Mouse (Mus musculus): ENCODE data around the gene Crnkl1.

Crnkl1 gene

DNA sequence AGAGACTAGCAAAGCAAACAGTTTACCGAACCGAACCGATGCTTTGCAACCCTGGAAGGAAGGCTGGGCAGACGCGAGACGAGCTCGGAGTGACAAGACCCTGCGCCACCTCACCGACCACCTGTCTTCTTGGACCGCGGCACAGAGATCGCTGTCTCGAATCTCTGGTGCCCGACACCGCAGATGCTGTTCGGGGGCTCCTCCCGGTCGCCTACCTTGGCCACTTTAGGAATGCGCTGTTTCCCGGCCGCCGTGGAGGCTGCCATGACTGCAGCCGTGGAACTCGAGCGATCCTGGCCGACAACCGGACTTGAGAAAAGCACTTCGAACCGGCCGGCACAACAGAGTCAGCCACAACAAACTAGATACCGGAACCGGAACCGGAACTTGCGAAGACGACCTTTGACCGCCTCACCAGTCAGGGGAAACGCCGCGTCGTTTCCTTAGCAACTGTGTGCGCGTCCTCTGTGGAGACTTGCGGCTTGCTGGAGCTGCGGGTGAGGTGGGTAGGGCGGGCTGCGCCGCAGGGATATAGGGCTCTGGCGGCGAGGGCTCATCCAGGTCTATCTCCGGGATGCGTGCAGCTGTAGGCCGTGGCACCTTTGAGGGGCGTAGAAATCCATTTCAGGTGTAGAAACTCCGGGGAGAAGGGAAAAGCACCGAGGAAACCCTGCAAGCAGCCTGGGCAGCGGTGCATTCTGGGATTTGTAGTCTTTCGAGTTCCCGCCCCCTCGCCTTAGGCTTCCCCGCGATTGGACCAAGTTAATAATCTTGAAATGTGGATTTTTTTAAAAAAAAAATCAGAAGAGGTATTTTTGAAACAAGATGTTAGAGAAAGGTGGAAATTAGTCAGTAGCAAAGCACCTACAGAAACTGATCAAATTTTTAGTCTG lies at the start of gene Crnkl1, which contains the start of gene Cfap61:
Gene Crnkl1, minus strand, starts transcription at position 676 of the 893 bp plus-strand sequence.
Gene Cfap61, plus strand, starts transcription at position 446 of the 893 bp plus-strand sequence.
- peak; percentile 90 to 94 for DNase-seq (ENCODE audit: low spot score in 2 of 2)

DNA sequence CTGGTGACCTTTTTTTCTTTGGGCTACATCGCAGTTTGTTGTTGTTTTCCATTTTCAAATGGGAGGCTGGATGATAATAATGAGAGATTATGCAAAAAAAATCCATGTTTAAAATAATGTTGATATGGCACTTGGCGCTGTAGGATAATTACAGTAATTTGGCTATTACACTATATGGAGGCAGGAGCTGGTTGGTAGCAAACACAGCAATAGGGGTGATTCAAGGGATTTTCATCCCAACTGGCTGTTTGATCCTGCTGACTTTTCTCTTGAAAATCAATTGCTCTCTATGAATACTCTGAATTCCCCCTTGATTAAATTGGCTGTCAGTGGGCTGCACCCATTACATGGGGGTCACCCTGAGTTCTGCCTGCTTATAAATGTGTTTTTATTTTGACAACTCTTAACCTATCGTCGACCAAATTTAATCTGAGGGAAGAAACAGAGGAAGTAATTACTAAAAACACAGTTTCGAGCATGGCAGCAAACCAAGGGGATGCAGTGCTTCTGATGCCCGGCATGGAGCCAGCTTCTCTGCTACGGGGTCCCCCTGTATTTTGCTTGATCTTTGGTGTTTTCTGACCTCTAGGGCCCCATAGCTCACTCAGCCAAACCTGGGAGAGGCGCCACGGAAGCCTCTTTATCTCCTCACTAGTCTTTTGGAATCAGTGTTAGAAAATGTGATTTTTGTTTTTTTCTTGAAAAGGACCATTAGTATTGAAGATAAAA lies 47.7 kb upstream of the Crnkl1 start:
- no peak for DNase-seq (ENCODE audit: low spot score in 2 of 2)

DNA sequence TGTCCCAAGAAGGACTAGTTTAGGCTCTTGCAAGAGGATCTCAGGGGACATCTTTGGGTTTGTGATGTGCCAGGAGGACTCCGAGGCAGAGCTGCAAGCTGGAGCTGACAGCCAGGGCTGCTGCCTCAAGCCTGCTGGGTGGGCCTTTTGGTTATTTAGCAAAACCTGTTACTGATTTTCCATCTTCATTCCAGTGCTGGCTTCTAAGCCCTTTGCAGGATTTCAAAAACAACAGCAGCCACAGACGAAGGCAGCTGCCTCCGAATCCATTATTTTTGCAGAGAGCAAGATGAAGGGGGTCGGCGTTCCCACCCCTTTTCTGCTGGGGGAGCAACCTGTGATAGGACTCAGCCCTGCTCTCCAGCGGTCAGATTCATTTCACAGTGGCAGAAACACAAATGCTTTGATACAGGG lies 46.9 kb upstream of the Crnkl1 start:
- DNase-seq (ENCODE audit: low spot score in 2 of 2), result no peak

DNA sequence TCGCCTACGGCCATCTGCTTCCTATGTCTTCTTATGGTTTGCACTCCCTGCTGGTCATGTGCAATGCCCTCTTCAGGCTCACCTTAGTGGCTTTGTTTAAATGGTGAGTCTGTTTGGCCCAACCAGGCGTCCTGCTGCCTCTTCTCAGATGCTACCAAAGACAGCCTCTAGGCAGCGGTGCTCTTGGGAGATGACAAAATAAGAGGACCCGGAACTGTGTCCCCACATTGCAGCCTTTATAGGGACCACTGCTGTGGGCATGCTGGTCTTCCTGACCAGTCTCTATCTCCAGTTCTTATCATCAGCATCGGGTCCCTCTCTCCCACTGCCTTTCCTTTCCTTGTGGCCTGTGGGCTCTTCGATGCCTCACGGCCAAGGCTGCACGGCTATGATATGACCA lies 46.1 kb upstream of the Crnkl1 start:
- no peak for DNase-seq (ENCODE audit: low spot score in 2 of 2)

DNA sequence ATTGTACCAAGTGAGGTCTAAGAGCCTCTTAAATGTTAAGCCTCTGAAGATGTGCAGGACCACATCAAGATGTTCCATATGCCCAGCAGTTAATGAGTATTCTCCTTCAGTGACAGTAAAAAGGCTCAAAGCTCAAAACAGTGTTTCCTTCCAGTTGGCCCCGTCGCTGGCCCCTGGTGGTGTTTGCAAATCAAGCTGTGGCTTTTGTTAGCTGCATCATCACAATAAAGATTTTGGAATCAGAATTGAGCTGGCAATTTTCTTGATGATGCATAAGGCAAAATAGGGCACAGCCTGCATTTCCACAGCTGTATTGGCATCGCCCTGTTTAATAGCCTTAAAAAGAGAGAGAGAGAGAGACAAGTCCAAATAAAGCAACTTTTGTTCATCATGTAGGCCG lies 44.8 kb upstream of the Crnkl1 start:
- no peak for DNase-seq (ENCODE audit: low spot score in 2 of 2)

DNA sequence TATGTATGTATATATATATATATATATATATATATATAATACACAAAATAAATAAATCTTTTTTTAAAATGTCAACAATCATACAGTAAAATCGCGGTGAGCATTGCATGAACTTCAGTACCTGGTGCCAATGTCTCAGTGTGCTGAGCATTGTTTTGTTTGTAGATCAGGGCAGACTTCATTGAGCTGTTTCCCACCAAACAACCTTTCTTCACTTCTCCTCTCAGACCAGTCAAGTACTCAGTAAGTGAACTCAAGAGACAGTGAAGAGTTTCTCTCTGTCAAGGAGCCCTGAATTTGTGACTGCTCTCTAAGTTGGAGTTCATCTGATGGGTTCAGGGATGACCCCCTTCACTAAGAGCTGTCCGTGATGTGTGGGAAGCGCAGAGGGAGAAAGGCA lies 37.8 kb upstream of the Crnkl1 start:
- no peak for DNase-seq (ENCODE audit: low spot score in 2 of 2)

DNA sequence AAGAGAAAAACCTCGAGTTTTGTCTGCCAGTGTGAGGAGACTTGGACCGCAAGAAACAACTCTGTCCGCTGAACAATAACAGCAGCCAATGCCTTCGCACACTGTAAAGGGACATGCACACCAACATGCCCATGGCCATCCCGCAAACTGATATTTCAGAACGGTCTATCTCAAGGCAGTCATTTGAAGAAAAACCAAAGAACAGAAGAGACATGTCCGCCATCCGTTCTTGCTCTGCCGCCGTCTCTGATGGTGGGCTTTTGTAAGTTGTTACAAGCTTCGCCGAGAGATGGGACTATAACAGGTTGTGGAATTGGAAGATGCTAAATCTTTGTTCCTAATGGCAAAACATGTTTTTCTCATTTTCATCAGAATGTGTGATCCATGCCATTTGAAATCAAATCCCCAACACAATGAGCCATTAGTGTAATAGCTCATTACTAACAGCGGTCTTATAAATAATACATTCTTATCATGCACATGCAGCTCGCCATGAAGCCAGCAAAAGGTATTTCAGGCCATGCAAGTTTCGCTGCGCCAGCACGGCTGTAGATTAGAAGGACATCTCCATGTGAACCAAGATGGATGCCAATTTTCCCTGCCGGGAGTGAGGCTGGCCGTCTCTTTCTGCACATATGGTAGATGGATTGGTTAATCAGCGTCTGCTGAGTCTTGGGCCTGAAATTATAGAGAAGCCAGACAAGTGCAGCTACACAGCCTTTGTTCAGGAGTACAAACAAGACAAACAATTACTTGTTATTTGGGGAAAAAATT lies 36.6 kb upstream of the Crnkl1 start:
- no peak for DNase-seq (ENCODE audit: low spot score in 2 of 2)

DNA sequence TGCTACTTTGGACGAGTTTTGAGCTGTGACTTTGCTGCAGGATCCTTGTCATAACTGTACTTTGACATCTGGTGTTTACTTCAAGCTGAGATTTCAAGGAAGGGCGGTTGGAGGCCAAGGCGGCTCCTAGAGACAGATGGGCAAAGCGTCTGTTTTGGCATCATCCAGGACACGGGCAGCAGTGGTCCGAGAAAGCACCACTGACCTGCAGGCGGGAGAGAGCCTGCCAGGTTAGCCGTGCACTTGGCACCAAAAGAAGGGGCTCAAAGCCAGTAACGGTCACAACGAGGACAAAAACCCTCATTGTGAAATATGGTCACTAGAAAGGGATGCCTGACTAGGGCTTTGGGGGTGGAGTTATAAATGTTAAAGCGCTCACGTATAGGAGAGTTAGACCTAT lies 35.9 kb upstream of the Crnkl1 start:
- DNase-seq (ENCODE audit: low spot score in 2 of 2), result no peak

DNA sequence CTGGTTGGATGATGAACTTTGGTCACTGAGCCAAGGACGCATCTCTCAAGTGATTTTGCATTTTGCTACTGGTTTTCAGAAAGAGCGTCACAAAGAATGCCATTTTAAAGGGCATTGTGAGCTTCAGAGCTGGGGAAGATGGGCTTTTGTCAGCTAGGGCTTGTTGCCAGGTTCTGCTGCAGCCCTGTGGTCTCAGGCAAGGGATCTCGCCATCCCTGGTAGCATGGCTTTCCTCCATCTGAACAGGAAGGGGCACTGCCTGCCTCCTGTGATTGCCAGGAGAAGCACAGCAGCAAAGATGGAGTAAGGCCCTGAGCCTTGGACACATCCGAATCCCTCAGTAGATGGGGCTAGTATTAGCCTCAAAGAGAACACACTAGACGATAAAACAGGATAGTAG lies 27.0 kb upstream of the Crnkl1 start:
- no peak for DNase-seq (ENCODE audit: low spot score in 2 of 2)

DNA sequence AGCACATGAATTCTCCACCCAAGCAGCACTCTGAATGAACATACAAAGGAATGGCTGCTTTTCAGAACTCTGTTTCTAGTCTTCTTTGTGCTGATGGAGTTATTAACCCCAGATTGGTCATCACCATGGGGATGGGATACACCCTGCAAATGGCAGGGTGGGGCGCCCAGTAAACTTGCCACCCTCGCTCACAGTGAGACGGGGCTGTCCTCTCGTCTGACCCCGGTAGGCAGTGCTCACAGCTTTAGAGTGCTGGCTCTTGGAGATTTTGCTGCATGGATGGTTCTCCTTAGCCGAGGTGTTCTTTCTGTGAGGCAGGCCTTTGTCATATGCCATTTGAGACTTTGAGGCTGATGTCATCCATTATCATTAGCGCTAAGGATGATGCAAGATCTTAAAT lies 23.7 kb upstream of the Crnkl1 start:
- no peak for DNase-seq (ENCODE audit: low spot score in 2 of 2)

DNA sequence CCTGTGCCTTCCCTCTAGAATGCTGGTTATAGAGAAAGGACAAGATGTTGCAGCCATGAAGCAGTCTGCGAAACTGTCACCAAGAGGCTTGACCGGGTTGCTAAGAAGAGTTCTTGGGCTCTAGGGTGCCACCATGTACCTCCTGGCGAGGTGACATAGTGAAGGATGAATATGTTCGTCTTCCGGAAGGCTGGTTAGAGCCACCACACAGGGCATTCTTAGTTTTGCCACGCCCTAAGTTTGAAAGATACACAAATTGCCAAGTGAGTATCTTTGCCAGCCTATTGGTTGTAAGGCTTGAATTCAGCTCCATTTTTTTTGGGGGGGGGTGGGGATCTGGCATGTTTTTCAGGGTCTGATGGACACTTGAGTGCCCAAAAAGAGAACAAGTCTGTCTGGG lies 23.3 kb upstream of the Crnkl1 start:
- DNase-seq (ENCODE audit: low spot score in 2 of 2), result no peak

DNA sequence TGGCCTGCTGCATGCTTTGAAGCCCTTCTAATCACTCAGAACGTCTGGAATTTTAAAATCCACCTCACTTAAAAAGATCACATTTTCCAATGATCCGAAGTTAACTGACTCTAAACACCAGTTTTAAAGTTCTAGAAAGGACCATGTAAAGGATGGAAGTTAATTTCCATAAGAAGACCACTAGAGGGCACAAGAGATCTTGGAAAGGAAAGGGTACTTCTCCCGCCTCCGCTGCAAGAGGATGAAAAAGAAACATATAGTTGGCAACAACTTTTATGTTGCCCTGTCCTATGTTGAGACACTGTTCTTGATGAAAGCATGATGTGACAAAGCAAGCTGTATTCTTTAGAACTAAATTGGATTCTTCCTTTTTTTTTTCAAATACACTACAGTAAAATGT lies 22.6 kb upstream of the Crnkl1 start:
- DNase-seq (ENCODE audit: low spot score in 2 of 2), result no peak

DNA sequence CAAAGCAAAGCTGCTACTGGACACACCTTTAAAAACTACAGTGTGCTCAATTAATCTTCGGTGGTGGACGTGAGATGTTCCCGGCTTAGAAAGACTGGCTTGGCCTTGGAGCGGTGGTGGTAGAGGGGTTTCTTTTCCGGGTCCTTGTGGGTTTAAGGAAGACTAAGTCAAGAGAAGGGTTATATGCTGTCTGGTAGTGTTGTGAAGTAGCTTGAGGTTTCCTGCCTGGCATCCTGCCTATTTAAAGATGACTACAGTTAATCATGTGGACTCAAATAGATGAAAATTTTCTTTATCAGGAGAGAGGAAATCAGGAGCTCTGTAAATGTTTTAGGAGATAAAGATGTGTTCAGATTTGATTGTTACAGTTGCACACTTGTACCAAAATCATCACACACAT lies 21.5 kb upstream of the Crnkl1 start:
- DNase-seq (ENCODE audit: low spot score in 2 of 2), result no peak

DNA sequence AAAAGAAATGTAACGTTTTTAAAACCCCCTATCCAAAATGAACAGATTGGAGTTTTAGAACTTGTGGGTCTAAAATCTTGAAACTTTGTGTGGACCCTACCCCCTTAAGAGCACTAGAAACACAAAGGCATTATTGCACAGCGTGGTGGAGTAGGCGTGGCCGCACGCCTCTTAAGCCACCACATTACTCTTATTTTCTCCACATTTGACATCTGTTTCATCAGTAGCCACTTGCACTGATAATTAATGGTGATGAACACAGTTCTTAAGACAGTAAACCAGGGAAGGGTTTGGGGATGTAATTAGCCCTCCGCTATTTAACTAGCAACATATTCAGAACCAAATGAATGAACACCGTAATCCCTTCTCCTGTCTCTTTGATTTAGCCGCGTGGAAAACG lies 21.0 kb upstream of the Crnkl1 start:
- no peak for DNase-seq (ENCODE audit: low spot score in 2 of 2)

DNA sequence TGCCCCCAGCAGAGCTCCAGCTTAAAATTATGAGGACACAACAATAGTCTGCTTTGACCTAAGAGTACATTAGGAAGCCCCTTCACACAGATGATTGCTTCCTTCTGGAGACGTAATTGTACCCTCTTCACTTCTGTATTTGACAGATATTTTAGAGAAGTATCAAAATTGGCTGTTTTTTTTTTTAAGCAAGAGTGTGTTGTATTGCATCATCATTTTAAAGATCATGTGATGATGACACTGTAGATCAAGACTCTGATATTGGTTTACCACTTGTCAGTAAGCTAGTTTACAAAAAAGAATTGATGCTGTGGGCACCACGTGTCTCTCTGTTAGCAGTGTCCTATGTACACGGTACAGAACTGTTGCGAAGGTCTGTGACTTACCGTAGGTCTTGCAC lies 17.9 kb upstream of the Crnkl1 start:
- no peak for DNase-seq (ENCODE audit: low spot score in 2 of 2)

DNA sequence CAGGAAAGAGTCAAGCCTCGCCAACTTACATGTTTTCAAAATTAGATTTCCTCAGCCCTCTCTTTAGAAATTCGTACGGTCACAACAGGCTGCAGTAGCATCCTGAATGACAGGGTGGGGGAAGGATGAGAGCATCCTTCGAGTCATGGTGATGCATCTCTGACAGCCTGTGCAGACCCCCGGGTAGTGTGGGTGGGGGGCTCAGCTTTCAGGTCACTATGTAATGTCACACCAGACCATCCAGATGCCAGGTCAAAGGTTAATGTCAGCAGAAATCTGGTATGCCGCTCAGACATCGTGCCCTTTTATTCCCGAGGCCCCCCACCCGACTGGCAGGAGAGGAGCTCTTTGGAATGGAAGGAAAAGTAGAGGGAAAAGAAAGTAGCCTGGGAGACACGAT lies 15.4 kb upstream of the Crnkl1 start:
- DNase-seq (ENCODE audit: low spot score in 2 of 2), result no peak

DNA sequence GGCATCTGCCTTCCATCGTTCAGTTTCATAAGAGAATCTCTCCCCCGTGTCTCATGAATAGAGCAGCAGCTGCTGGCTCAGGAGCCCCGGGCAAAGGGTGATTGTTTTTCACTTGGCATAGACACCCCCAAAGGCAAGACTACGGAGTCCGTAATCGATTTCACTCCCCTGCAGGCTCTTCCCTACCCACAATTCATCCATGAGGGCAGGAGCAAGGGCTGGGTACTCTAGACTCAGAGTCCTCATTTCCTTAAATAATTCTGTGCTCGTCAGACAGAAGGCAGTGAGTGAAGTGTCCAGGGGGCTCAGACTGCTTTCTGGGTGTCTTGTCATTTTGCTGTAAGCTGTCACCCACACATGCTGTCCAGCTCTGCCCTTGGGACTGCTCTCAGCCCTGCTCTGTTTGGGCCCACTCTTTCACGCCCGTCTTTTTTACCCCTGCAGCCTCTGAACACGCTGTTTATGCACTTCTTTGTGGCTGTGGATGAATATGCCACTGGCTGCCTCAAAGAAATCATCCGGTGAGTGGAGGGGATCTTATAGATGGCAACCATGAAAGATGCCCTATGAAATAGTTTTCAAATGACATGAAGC lies 14.8 kb upstream of the Crnkl1 start:
- DNase-seq (ENCODE audit: low spot score in 2 of 2), result no peak

DNA sequence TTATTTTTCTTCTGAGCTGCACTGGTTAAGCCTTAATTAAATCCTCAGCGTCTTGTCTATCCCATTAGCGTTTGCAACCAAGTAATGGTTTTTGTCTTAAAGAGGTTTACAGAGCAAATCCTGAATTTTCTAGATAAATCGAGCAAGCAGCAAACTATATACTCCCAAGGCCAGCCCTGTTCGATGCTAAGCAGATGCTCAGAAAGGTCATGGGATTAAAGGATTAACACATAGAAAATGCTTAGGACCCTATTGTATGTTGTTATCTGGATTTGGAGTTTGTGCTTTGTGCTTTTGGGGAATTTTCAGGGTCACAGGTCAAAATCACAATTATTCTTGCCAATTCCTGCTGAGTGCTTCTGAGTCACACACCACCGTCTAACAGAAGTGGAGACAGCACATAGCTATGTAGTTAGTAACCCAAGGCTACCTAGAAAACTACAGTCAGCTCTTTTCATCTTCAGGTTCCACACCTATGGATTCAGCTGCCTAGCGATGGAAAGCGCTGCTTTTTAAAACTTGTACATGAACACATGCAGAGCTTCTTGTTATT lies 13.7 kb upstream of the Crnkl1 start:
- DNase-seq (ENCODE audit: low spot score in 2 of 2), result no peak

DNA sequence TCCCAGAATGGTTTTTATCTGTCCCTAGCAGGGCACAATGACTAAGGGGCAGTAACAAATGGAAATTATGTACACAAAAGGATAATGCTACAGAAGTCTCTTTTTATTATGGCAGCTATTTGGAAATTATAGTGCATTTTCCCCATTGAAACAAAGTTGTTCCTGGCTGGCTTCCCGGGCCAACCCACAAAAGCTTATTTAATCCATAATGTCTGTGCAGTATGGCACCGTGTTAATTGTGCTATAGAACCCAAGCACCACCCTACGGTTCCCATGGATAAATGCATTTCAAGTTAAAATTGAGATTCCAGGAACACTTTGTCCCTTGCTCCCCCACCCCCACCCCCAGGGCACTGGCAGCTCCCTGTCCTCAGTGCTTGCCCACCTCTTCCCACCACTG lies 9.5 kb upstream of the Crnkl1 start:
- DNase-seq (ENCODE audit: low spot score in 2 of 2), result no peak

DNA sequence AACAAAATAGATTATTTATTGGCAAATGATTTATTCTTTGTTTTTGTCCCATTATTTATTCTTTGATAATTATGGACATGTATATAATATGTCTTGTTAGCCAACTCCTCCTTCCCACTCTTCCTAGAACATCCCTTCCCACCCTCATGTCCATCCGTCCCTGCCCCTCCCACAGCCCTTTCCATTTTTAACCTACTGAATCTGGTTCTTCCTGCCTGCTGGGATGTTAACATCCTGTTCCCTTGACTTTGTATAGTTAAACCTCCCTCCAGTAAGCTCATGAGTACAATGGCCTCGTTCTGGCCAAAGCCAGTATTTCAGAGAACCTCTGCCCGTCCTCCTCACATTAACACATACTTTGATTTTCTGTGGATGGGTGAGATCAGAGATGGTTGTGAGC lies 6.6 kb upstream of the Crnkl1 start:
- DNase-seq (ENCODE audit: low spot score in 2 of 2), result no peak

DNA sequence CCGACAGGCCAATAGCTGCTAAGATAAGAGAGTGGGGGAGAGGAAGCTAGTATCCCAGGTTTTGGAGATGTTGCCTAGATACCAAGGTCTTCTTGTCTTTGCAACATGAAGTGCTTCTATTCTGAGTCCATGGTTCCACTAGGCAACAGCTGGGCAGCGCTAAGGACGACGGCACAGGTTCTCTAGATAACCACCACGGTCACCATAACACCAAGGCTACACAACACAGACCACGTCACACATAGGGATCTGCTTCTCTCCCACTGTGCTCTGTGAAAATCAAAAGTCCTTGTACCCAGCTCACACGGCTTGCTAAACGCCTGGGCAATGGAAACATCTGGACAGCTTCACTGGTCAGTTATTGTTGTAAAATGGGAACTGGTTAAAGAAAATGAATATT lies 2.2 kb upstream of the Crnkl1 start:
- DNase-seq (ENCODE audit: low spot score in 2 of 2), result no peak
